Mouse (Mus musculus) inflammation-experienced regulatory T-cells, adult 6 months (primary cell): ENCODE results near the gene Sumo1. TPM values are rescaled to one million over a fixed set of nuclear protein-coding genes. Genes with fewer than 3 reads are reported as not detected.
"Not testable (repeated sequence)": the region's sequence is repeated elsewhere in the genome, so short reads cannot be mapped to it uniquely, and the experiment has no call there.

Experiments
- ATAC-seq: one replicate; pipeline ENCODE4 v1.8.0; 2017
- polyA plus RNA-seq, 3 experiments: library from polyadenylated mRNA; unstranded; fragments of 100-300 nt; shearing (Covaris generic); gene quantifications; one replicate each; pipeline ENCODE4 v1.2.1; 2017

Gene Sumo1
- 100 to 1,000 TPM; 529 to 560 (median 532) TPM for polyA plus RNA-seq

DNA sequence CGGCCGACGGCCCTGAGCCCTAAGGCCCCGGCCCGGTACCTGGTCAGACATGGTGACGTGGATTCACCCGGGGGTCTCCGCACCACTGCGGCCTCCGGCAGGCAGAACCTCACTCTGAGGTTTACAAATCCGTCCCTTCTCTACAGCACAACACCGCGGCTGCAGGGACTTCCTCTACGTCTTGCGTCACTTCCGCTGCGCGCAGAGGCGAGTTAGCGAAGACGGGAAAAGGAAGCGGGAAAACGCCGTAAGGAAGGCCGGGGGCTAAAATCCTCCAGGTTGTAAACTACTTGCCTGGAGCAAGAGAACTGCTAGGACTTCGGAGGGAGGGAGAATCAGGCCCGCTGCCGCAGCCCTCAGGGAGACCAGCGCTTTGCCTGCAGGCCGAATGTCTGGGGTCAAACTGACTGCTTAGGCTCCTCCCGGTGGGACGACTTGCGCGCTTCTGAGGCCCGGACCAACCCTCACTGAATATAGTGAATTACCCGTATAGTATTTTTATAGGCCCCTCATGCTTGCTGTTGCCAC is at the start of gene Sumo1:
Gene Sumo1 (minus strand): TSS at position 194 of the 528 bp plus-strand sequence.
- ATAC-seq = peak; percentile 89

DNA sequence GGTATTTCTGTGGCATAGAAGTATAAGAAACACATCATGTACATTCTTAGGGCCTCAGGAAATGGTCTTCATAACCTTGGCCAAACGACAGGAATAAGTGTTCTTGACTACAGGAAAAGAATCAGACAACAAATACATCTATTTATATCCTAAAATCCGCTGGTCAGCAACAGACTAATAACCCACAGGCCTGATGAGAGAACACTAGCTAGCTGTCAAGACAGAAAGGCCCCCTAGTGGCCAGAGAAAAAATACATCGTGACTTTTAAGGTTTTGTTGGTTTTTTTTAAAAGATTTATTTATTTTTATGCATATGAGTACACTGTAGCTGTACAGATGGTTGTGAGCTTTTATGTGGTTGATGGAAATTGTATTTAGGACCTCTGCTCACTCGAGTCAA is 49.3 kb upstream of the Sumo1 start:
- no peak for ATAC-seq

GRCm38 (mm10) chr1:59701766-59702165 is 31.1 kb upstream of the Sumo1 start:
- no peak for ATAC-seq

- ATAC-seq = no peak
These were observed 27.6 kb upstream of the Sumo1 start for GRCm38 (mm10) chr1:59698207-59698606.

DNA sequence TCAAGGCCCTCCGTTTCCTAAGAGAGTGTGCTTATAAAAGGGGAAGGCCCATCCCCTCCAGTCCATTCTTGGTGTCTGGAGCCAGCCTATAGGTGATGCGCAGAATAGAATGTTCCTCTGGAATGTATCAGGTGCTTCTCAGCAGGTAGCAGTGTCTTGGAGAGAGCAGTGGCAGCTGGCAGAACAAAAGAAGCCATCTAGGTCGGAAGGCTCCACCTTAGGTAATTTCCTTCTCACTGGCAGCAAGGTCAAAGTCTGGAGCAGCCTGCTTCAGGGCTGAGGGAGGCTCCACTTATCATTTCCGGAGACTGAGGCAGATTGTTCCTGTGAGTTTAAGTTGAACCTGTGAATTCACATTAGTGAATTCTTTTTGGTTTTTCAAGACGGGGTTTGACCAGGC is 27.1 kb upstream of the Sumo1 start:
- no peak for ATAC-seq

- ATAC-seq = no peak
These were observed 19.8 kb upstream of the Sumo1 start for GRCm38 (mm10) chr1:59690467-59690866.

GRCm38 (mm10) chr1:59687493-59687892 is 16.9 kb upstream of the Sumo1 start:
- no peak for ATAC-seq

DNA sequence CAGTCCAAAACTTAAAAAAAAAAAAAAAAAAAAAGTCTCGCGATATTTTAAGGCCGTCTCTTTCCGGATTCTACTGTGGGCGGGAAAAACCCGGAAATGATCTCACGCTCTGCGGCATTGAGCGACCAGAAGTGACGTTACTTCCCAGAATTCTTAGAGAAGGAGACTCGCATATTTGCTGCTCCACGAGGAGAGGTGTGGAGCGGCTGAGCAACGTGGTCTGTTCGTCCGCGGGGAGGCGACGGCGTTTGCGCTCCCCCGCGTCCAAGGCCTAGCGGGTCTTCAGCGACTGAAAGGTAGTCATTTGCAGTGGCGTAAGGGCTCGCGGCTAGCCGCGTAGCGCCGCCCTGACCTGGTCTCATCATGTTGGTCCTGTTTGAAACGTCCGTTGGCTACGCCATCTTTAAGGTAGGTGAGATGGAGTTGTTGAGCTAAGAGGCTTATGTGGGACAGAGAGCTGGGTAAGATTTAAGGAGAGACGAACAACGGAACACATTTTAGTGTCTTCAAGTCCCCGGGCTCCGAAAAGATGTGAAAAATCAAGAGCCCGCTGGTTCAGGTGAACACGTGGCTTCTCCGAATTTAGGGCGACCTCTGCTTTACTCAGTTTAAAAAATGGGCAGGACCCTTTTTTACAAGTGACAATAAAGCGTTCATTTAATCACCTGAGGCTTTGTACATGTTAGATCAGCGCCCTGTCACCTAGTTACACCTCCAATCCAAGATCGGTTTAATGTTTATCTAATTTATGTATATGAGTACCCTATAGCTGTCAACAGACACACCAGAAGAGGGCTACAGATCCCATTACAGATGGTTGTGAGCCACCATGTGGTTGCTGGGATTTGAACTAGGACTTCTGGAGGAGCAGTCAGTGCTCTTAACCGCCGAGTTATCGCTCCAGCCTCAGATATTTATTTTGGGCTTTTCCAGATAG is 14.5 kb upstream of the Sumo1 start, which contains the start of gene Nop58:
Gene Nop58 (plus strand): TSS at position 153 of the 937 bp plus-strand sequence.
- ATAC-seq = peak; percentile 98

DNA sequence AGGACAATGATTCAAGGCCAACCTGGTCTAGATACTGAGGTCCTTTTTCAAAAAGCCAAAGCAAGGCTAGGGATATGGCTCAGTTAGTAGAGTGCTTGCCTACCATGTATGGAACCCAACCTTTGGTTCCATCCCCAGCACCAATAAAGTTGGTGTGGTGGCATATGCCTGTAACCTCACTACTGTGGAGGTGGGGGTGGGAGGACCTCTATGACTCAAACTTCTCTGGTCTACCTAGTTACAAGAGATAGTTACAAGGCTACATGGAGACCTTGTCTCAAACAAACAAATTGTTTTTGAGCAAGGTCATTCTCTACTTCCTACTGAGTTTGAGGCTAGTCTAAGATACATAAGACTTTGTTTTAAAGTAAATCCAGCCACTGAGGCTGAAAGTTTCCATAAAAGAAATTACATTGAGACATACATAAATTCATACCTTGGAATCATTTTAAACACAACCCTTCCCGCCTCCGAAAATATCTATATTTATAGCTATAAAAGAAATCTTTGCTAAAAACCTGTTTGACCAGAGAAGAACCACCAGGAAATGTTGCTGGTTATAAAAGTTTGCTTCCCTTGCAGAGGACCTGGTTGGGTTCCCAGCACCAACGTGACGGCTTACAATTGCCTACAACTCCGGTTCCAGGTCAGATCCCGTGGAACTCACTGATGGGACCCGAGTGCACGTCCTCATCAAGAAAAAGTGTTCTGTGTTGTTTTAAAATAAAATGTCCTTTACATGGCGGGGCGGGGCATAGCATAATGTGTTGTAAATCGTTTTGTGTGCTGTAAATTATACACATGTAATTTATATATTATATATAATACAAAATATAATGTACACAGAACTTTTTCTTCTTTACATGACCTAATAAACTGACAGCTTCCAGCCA is 13.5 kb upstream of the Sumo1 start:
- peak; percentile 16 for ATAC-seq

DNA sequence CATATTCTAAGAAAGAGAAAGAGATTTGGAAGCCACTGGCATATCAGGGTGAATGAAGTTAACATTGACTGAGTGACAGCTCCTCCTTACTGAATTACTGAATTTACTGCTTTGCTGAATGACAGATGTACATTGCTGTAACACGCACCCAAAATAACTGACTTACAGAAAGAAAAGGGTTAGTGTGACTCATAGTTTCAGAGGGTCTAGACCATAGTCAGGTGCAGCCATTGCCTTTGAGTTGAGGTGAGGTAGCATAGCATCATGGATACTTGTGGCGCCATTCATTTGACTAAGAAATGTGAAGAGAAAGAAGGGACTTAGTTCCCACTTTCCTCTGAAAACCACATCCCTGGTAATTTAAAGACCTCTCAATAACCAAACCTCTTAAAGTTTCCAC is 3.0 kb upstream of the Sumo1 start:
- ATAC-seq = no peak

GRCm38 (mm10) chr1:59669962-59670630 is 538 bp downstream of the Sumo1 start:
- ATAC-seq = peak; percentile 30

- no peak for ATAC-seq
These were observed 1.8 kb downstream of the Sumo1 start for GRCm38 (mm10) chr1:59668871-59669270.

DNA sequence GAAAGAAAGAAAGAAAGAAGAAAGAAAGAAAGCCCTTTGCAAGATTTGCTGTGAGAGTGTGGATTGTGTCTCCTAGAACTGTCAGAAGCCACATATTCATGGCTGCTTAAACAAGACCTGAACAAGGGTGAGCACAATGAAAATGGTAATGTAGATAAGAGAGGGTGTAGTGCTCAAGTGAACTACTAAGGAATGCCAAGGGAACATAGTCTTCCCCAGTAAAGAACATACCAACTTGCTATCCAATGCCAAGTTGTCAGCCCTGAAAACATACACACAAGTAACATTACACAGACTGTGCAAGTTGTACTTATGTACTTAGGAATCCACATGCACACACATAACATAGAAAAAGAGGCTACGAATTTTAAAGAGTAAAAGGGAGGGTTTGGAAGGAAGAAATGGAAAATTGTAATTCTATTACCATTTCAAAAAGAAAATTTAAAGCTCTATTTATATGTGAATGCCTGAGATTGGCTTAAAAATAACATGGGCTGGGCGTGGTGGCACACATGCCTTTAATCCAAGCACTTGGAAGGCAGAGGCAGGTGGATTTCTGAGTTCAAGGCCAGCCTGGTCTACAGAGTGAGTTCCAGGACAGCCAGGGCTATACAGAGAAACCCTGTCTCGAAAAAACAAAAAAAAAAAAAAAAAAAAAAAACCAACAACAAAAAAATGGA is 7.0 kb downstream of the Sumo1 start:
- no peak for ATAC-seq

DNA sequence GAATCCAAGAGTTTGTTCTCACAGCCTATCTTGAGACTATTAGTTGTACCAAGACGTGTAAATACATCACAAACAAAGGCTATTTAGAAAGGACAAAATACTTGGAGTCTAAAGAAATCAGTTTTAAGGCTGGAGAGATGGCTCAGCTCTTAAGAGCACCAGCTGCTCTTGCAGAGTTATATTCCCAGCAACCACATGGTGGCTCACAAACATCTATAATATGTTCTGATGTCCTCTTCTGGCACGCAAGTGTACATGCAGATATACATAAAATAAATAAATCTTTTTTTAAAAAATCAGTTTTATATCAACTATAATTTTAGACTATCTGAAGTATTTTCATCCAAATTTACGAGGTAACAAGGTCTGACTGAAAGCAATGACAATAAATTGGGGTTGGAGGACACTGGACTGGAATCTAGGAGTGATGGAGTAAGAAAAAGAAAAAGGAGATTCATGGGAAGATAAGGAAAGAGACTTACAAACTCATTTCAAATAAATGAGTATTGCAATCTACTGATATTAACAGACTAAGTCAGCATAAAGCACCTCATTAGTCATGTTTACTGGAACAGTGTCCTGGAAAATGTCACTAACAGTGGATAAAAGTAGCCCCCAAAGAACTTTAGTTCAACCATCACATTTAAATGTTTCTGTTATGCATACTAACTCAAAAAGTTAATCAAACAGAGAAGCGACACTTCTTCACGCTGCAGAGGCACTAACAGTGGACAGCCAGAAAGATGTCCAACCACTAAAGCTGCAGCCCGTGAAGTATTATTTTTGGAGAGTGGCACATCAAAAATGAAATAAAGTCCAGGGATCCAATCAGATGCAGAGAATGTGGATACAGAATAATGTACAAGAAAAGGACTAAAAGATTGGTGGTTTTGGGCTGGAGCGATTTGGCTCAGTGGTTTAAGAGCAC is 14.1 kb downstream of the Sumo1 start:
- ATAC-seq = no peak

DNA sequence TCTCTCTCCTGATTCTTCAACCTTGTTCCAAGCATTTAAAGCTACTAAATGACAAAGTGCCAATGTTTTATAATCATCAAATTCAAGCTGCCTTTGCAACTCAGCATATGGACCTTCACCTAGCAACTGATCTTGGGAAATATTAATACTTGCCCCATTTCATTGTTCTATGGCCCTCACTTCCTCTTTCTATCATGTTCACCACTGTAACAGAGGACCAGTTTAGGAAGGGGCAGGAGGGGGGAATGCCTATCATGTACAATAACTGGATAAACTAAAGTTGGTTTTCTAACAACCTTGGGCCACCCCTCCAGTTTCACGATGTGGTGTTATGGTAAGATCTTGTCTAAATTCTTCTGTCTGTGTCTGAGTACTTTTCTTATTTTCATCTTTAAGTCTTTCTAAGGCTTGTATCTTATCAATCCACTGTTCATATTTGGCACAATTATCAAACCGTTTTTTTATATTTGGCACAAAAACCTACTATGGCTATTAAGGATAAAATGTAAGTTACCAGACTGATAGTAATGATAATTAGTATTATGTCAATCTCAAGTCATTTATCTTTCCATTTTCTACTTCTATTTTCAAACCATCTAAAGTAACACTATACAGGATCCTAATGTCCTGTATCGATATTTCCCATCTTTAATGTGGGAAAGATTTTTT is 17.3 kb downstream of the Sumo1 start:
- ATAC-seq = no peak

GRCm38 (mm10) chr1:59651201-59651819 is 19.3 kb downstream of the Sumo1 start:
- no peak for ATAC-seq

GRCm38 (mm10) chr1:59646502-59646901 is 24.1 kb downstream of the Sumo1 start:
- ATAC-seq = not testable (repeated sequence)

DNA sequence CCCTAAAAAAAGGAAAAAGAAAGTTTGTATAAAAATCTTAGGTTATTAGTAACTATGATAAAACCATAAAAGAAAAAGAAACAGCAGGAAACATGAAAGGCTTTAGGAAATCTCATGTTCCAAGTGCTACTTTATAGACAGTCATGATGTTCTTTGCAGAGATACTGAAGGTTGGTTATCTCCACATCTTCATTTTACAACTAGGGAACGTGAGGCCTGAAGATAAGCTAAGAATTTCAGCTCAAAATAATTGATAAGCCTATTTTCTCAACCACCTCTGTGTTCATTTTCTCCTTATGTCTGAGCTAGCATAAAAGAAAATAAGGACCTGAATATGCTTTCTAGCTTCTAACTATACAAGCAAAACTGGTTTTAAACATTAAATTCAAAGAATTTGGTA is 28.1 kb downstream of the Sumo1 start:
- ATAC-seq = no peak

DNA sequence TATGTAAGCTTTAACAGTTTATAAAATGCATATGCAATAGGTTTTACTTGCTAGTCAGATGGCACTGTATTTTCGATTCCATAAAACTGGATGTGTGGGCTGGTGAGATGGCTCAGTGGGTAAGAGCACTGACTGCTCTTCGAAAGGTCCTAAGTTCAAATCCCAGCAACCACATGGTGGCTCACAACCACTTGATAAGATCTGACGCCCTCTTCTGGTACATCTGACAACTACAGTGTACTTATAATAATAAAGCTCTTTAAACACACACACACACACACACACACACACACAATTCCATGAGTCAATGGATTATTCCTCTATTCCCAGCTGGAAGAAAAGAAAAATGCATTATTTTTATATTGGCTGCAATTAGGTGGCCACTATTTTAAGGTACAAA is 32.3 kb downstream of the Sumo1 start:
- no peak for ATAC-seq

GRCm38 (mm10) chr1:59636349-59636748 is 34.3 kb downstream of the Sumo1 start:
- no peak for ATAC-seq
